Mouse (Mus musculus) embryo, embryonic 11 days (tissue): ENCODE results near the gene Cacng6.

Source experiments
- DNase-seq: peaks from one replicate; pipeline ENCODE4 v3.0.0-alpha.2; 2015

Gene Cacng6

GRCm38 (mm10) chr7:3420466-3420865 lies 3.5 kb upstream of the Cacng6 start:
- no peak for DNase-seq

- DNase-seq: no peak
Measured at GRCm38 (mm10) chr7:3421297-3421696, 2.7 kb upstream of the Cacng6 start.

GRCm38 (mm10) chr7:3422051-3422450 lies 1.9 kb upstream of the Cacng6 start:
- no peak for DNase-seq

- DNase-seq: peak; percentile 44
Measured at GRCm38 (mm10) chr7:3423430-3423829, 565 bp upstream of the Cacng6 start.

- DNase-seq: no peak
Measured at GRCm38 (mm10) chr7:3425141-3425540, 1.1 kb downstream of the Cacng6 start.

GRCm38 (mm10) chr7:3430161-3430560 lies 6.2 kb downstream of the Cacng6 start:
- DNase-seq: no peak

GRCm38 (mm10) chr7:3432066-3432465 lies 8.1 kb downstream of the Cacng6 start:
- no peak for DNase-seq

GRCm38 (mm10) chr7:3437941-3438340 lies 13.9 kb downstream of the Cacng6 start:
- no peak for DNase-seq

GRCm38 (mm10) chr7:3439984-3440383 lies 16.0 kb downstream of the Cacng6 start:
- no peak for DNase-seq

GRCm38 (mm10) chr7:3440526-3440925 lies 16.5 kb downstream of the Cacng6 start:
- no peak for DNase-seq

GRCm38 (mm10) chr7:3442476-3443062 lies 18.6 kb downstream of the Cacng6 start:
- DNase-seq: no peak

- no peak for DNase-seq
Measured at GRCm38 (mm10) chr7:3444678-3445077, 20.7 kb downstream of the Cacng6 start.

- DNase-seq: no peak
Measured at GRCm38 (mm10) chr7:3446584-3446983, 22.6 kb downstream of the Cacng6 start.

GRCm38 (mm10) chr7:3447026-3447425 lies 23.0 kb downstream of the Cacng6 start:
- DNase-seq: no peak

GRCm38 (mm10) chr7:3448737-3449454 lies 24.9 kb downstream of the Cacng6 start:
- DNase-seq: peak; percentile 75

GRCm38 (mm10) chr7:3450671-3451070 lies 26.7 kb downstream of the Cacng6 start:
- no peak for DNase-seq

GRCm38 (mm10) chr7:3451161-3451560 lies 27.2 kb downstream of the Cacng6 start:
- no peak for DNase-seq

- no peak for DNase-seq
Measured at GRCm38 (mm10) chr7:3452821-3453485, 29.0 kb downstream of the Cacng6 start.

- peak; percentile 12 for DNase-seq
Measured at GRCm38 (mm10) chr7:3453486-3454183, 29.6 kb downstream of the Cacng6 start.

- DNase-seq: no peak
Measured at GRCm38 (mm10) chr7:3457111-3457840, 33.3 kb downstream of the Cacng6 start.

- no peak for DNase-seq
Measured at GRCm38 (mm10) chr7:3457841-3458217, 33.8 kb downstream of the Cacng6 start.

- DNase-seq: no peak
Measured at GRCm38 (mm10) chr7:3460261-3460660, 36.3 kb downstream of the Cacng6 start.

GRCm38 (mm10) chr7:3463306-3463705 lies 39.3 kb downstream of the Cacng6 start:
- no peak for DNase-seq
